Mouse (Mus musculus): Measurements from ENCODE around the gene Epn2.

DNA sequence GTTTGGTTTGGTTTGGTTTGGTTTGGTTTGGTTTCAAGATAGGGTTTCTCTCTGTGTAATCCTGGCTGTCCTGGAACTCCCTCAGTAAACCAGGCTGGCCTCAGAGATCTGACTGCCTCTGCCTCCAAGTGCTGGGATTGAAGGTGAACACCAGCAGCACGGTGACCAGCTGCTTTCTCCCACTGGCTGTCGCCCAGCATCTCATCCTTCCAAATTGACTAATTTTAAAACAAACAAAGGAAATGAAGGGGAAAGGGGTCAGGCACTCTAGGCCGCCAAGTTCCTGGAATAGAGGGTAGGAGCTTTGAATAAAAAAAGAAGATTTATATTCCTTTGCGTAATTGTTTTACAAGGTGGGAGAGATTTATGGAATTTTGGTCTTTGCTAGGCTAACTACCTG lies 5.9 kb upstream of the Epn2 start:
- TF ChIP-seq CTCF (IDR thresholded peaks at IDR 0.05; ENCODE audit: borderline replicate concordance, control insufficient read depth, extremely low read depth, insufficient read depth, low read length, poor library complexity) (no peak), POLR2A (IDR thresholded peaks at IDR 0.05; ENCODE audit: control insufficient read depth, extremely low read depth, insufficient read depth, low read length, poor library complexity) (no peak)
